Mouse (Mus musculus): ENCODE data around the gene Esp4. TPM values are rescaled to one million over a fixed set of nuclear protein-coding genes. Genes with fewer than 3 reads are reported as not detected.
"Not testable (repeated sequence)": the region's sequence is repeated elsewhere in the genome, so short reads cannot be mapped to it uniquely, and the experiment has no call there.

Esp4 gene
- total RNA-seq (2021), result not detected
- long read RNA-seq, experiment 1, result 0 reads
- long read RNA-seq, experiment 2, result 0 reads

DNA sequence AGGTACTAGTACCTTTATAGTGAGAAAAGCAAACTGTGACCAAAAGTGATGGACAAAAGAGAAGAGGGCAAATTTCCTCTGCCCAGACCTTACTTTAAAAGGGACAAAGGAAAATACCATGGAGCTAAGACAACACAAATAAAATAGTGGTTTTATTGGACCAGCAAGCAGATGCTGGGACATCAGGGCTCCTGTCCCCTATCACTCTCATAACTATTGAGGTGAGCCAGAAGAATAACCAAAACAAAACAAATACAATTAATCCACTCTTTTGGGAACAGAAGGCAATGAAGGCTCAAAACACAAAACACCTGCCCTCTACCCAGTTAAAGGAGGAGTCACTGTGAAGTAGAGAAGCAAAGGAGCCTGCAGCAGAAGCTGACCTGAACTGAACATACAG lies at the start of gene Esp4:
Gene Esp4, plus strand, starts transcription at position 301 of the 400 bp plus-strand sequence.
- DNase-seq (ENCODE audit: low spot score in 2 of 2), result no peak

- no peak for DNase-seq (ENCODE audit: low spot score in 2 of 2)
Observed at GRCm38 (mm10) chr17:40553470-40553869, 44.9 kb upstream of the Esp4 start.

GRCm38 (mm10) chr17:40561207-40561606 lies 37.2 kb upstream of the Esp4 start, which contains the start of gene Esp6:
Esp6 (plus strand) TSS chr17:40561507.
- no peak for DNase-seq (ENCODE audit: low spot score in 2 of 2)

DNA sequence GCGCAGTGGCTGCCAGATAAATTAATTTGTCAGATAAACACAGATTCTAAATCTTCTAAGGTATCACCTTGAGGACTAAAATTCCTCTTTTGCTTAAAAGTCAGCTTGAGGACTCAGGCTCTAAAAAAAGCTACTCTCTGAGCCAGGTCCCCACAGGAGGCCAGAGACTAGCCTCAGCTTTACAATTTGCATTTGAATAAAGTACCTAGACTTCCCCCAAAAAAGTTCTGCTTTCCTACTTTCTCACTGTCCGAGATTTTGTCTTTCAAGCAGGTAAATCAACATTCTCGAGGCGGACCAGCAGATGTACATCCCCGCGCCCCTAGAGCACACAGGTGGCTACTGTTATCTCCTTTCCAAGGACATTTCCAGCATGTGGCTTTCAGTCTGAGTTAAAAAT lies 14.5 kb upstream of the Esp4 start:
- DNase-seq (ENCODE audit: low spot score in 2 of 2), result not testable (repeated sequence)

DNA sequence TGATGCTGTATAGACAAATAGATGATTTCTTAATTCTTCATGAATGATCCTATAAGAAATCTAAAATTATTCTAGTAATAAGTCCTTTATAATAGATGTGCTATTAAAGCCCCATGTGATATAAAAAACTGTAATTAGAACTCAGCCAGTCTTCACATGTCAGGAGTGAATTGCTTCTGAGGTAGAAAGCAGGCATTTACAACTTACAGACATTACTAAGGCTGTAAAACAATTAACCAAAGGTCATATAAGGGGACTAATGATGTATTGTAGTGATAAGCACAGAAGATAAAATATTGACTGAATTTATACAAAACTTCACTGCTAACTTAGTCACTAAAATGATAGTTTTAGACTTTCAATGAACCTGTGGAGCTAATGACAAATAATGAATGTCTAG lies 7.1 kb upstream of the Esp4 start:
- no peak for DNase-seq (ENCODE audit: low spot score in 2 of 2)

- not testable (repeated sequence) for DNase-seq (ENCODE audit: low spot score in 2 of 2)
Observed at GRCm38 (mm10) chr17:40631775-40632174, 33.4 kb downstream of the Esp4 start, which contains the start of gene Esp3. Esp3 (plus strand) TSS chr17:40632075.

Other genes with a start within 250 kb of the Esp4 start
- gene Esp8, start 78.6 kb upstream of the Esp4 start, total RNA-seq (2021), result not detected
- gene Esp6, start 37.1 kb upstream of the Esp4 start, total RNA-seq (2021), result not detected
- not detected for gene Esp3, start 33.5 kb downstream of the Esp4 start, total RNA-seq (2021)
- gene Esp1, start 128.5 kb downstream of the Esp4 start, total RNA-seq (2021), result not detected
- not detected for gene Crisp2, start 208.4 kb downstream of the Esp4 start, total RNA-seq (2021)
- gene Rhag, start 212.5 kb downstream of the Esp4 start, total RNA-seq (2021), result under 1 TPM in 1 of 2 experiments, not detected in 1; 0.65 TPM

All from gastrocnemius, postnatal 4 days (tissue).